Mouse (Mus musculus) heart, postnatal 36 days (tissue): ENCODE results near the gene Cyth3. TPM values are rescaled to one million over a fixed set of nuclear protein-coding genes. Genes with fewer than 3 reads are reported as not detected.

Source experiments
- DNase-seq, 2 experiments: peaks; one replicate each; pipeline ENCODE4 v3.0.0; 2021 to 2022
- intact Hi-C: fragments of 180-260 bp; cut with DNase I; formaldehyde crosslinking; loops from one replicate; pipeline ENCODE4 v1.15.1; 2025
- total RNA-seq, 2 experiments: library from RNA; stranded (reverse); gene quantifications; 2 replicates each; pipeline ENCODE4 v1.2.3; 2021

Gene Cyth3
- total RNA-seq, 2 experiments from 2014 or later, result 34.7 to 40.7 TPM

DNA sequence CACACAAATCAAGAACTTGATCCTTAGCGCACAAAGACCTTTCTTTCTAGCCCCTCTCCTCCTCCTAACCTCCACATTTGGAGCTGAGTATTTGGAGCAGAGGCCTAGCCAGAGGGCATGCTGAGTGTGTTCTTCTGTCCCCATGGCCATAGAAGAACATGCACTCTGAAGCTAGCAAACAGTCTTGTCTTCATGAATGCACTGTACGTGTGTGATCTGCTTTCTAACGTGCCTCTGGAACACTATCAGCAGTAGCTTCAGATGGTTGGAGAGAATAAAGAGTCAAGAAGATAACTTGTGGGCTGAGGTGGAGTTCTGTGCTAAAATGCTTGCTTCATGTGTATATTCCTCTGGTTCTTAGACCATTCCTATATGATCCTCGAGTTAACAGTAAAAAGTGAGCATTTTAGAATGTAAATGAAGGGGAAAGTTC is 33.3 kb downstream of the Cyth3 start:
- DNase-seq, result no peak
- intact Hi-C loops, result loop anchor here (2.0 kb wide), 2 partner anchors 13 to 15 kb away; no protein-coding TSS in a partner anchor

DNA sequence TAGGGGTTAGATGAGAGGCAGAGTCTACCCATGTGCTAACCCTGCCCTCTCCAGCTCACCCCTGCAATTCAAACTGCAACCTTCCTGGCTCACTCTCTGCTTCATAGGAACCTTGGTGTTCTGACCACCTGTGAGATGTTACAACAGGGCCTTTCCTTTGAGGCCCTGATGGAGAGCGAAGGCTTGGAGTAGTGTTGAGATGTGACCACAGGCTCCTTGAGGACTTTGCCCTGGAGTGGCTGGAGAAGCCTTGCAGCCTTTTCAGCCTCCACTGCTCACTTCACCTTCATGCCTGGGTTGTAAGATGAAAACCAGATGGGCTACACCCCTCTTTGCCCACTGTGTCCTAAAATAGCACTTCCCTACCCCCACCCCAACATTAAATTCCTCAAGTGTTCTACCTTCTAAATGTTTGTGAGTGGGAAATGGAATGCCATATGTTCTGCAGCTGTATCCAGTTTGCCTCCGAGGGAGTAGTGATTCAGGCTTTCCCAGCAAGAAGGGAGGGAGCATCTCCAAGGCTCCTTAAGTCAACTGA is 34.5 kb downstream of the Cyth3 start:
- DNase-seq, result no peak
- intact Hi-C loops, result no loop called here

DNA sequence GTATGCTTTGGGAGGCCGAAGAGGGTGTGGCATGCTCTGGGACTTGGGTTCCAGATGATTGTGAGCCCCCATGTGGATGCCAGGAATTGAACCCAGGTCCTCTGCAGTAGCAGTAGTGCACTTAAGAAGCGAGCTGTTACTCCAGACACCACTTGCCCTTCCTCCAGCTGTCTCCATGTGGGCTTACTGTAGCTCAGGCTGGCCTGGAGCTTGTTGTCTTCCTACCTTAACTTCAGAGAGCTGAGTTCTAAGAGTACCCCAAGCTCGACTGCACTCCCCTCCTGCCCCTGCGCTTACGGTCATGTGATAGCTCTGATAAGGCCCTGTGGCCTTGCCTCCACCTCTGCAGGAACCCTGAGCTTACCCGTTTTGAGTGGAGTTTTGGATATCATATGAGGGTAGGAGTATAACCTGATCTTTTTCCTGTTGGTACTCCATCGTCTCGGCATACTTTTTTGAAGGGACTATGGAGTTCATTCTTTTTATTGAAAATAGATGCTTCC is 36.8 kb downstream of the Cyth3 start:
- intact Hi-C loops, result no loop called here

GRCm38 (mm10) chr5:143663074-143663687 is 40.9 kb downstream of the Cyth3 start:
- intact Hi-C loops, result no loop called here
- DNase-seq, result no peak

More for the DNA sequence above, 36.8 kb downstream of the Cyth3 start:
- DNase-seq, result no peak

- intact Hi-C loops, result no loop called here
These were observed 43.3 kb downstream of the Cyth3 start for GRCm38 (mm10) chr5:143665561-143665960.

GRCm38 (mm10) chr5:143666015-143666414 is 43.8 kb downstream of the Cyth3 start:
- DNase-seq, result no peak
- intact Hi-C loops, result no loop called here

More at GRCm38 (mm10) chr5:143665561-143665960, 43.3 kb downstream of the Cyth3 start:
- no peak for DNase-seq

DNA sequence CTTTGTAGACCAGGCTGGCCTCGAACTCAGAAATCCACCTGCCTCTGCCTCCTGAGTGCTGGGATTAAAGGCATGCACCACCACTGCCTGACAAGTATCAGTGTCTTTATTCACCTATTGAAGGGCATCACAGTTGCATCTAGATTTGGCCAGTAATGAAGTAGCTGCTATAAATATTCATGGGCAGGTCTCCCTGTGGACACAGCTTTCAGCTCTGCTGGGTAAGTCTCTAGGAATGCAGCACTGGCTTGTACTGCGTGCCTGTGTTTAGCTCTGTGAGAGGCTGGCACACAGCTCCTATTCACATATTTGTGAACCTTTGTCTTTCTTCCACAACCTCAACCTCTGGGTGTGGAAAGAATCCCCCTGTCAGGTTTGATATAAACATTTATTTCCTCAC is 46.6 kb downstream of the Cyth3 start:
- DNase-seq, result no peak
- intact Hi-C loops, result loop anchor here (1.0 to 2.0 kb wide), 2 partner anchors 14 to 46 kb away; no protein-coding TSS in a partner anchor

GRCm38 (mm10) chr5:143669393-143669792 is 47.1 kb downstream of the Cyth3 start:
- no peak for DNase-seq
- intact Hi-C loops, result loop anchor here (1.0 to 2.0 kb wide), 2 partner anchors 15 to 46 kb away; no protein-coding TSS in a partner anchor

GRCm38 (mm10) chr5:143669839-143670238 is 47.6 kb downstream of the Cyth3 start:
- intact Hi-C loops, result loop anchor here (1.0 to 2.0 kb wide), 2 partner anchors 15 to 47 kb away; no protein-coding TSS in a partner anchor
- DNase-seq, result no peak

- no peak for DNase-seq
- intact Hi-C loops, result no loop called here
These were observed 48.6 kb downstream of the Cyth3 start for GRCm38 (mm10) chr5:143670740-143671415.

DNA sequence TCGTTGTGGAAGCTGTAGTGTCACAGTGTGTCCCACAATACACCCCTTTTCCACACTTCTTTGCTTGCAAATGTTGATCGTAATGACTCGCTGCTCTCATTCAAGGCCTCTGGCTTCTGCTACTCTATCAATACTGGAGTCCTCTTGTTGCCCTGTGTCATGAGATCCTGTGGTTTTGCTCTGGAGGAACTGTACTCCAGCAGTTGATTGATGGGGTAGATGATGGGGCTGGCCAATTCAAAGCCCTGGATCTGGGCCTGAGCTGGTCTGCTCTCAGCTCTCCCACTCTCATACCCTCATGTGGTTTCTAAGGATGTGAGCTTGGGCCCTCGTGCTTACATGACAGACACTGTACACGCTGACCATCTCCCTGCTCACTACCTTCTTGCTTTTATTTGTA is 52.3 kb downstream of the Cyth3 start:
- intact Hi-C loops, result no loop called here
- no peak for DNase-seq

- DNase-seq, result no peak
- intact Hi-C loops, result no loop called here
These were observed 54.2 kb downstream of the Cyth3 start for GRCm38 (mm10) chr5:143676218-143676985.

GRCm38 (mm10) chr5:143677363-143677762 is 55.1 kb downstream of the Cyth3 start:
- no peak for DNase-seq
- intact Hi-C loops, result no loop called here

- intact Hi-C loops, result no loop called here
- DNase-seq, result no peak
These were observed 56.5 kb downstream of the Cyth3 start for GRCm38 (mm10) chr5:143678634-143679271.

- intact Hi-C loops, result no loop called here
- DNase-seq, result no peak
These were observed 57.4 kb downstream of the Cyth3 start for GRCm38 (mm10) chr5:143679654-143680053.

DNA sequence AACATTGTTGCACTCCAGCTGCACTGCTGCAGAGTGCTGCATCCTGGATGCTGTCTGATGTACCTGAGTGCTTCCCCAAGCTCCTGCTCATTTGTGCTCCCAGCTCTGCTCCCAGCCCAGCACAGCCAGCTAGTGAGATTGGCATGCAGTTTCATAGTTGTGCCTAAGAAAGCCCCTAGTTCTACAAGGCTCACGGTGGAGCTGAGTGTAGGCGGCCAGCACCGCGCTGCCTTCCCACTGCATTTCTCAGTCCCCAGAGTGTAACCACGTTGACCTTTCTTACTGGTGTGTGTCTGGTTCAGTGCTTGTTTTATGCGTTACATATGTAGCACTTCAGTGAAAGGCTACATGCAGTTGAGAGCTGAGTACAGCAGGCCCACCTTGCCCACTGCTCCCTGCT is 61.4 kb downstream of the Cyth3 start:
- intact Hi-C loops, result no loop called here
- DNase-seq, result no peak

DNA sequence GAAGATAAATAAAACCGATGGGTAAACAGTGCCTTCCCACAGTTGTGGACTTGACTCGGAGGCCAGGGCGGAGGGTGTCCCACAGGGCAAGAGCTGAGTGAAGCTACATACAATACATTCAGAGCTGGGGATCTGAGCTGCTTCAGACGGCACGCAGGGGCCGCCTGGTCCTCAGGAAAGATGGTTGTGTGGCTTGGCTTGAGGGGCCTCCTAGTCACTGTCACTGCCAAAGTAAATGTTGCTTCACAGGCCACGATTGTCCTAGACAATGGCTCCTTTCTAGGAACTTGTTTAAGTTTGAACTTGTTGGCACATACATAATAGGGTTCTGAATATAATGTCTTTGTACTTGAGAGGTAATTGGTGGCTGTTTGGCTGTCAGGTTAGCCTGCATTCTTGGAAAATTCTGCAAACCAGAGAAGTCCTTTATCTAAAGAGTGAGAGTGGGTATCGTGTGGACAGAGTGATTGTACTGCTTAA is 62.7 kb downstream of the Cyth3 start:
- no peak for DNase-seq
- intact Hi-C loops, result no loop called here

GRCm38 (mm10) chr5:143686456-143686855 is 64.2 kb downstream of the Cyth3 start:
- intact Hi-C loops, result no loop called here
- no peak for DNase-seq

- intact Hi-C loops, result no loop called here
These were observed 65.3 kb downstream of the Cyth3 start for GRCm38 (mm10) chr5:143687589-143687988.

DNA sequence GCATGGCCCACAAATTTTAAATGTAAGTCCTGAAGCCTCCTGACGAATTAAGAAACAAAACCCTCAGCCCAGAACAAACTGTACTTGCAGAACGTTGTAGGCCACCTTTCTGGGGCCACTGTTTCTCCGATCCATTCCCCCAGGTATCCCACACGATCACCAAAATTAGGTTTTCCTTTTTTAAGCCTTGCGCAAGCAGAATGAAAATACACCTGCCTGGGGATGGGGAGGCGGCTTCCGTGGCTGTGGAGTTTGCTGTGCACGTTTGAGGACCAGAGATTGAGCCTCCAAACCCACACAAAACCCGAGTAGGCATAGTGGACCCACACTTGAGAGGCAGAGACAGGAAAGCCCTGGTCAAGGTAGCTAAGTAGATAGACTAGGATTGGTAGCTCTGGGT is 68.1 kb downstream of the Cyth3 start:
- intact Hi-C loops, result no loop called here
- no peak for DNase-seq

More at GRCm38 (mm10) chr5:143687589-143687988, 65.3 kb downstream of the Cyth3 start:
- DNase-seq, result no peak
